Mouse (Mus musculus): ENCODE results near the gene Tmem198. TPM values are rescaled to one million over a fixed set of nuclear protein-coding genes. Genes with fewer than 3 reads are reported as not detected.

Gene Tmem198
- polyA plus RNA-seq, 1 experiment: 1.6 TPM

DNA sequence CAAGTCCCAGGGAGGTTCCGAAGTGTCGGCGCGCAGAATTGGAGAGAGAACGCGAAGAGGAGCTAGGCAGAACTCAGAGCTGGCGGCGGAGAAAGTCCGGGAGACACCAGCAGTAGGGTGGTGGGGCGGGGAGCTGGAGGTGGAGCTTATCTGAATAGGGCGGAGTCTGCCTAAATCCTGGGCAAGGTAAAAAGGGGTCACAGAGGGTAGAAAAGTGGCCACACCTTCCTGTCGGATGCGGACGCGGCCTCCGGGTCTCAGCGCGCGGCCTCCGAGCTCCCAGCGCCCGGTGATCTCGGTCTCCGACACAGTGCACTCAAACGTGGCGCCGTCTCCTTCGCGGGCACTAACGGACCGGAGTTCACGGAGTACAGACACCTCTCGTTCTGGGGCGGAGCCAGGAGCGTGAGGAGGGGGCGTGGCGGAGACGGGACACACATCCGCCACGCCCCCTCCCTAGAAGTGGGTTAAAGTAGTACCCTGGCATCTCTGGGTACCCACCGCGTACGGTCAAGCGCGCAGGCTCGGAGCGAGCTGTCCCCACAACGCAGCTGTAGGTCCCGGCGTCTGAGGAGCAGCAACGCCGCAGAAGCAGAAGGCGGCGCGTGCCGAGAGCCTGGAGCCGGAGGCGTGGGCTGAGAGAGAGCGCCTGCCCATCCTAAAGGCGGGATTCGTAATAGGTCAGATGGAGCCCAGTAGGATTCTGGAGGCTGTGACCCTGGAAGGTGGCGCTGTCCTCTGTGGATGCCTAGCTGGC is 8.3 kb downstream of the Tmem198 start:
- peak; percentile 56 for DNase-seq (ENCODE audit: low spot score)

DNA sequence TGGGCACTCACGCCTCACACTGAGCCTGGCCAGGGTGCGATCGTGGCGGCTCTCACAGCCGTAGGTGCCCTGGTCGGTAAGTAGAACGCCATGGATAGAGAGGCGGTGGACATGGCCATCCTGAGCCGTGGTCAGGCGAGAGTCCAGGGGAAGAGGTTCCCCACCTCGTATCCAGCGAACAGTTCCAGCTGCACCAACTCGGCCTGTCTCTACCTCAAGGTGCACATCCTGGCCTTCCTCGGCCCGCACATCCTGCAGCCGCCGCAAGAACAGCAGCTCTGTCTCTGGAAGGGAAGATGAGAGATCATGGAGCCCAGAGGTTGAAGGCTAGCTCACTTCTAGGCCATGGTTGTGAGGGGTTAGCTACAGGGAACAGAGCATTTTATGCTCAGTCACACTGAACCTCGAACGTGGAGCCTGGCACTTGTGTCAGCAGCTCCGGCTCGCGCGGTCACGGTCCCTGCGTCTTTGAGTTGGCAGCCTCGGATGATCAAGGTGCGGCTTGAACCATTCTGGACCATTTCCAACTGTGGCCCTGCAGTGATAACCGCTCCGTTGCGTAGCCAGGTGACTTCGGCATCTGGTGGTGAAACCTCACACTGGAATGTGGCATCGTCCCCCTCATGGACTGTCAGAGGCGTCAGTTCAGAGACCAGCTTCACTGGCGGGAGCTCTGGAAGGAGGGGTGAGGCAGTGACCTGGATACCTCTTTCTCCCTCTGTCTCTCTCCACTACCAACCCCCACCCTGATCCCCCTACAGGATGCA is 11.6 kb downstream of the Tmem198 start:
- no peak for DNase-seq (ENCODE audit: low spot score)

DNA sequence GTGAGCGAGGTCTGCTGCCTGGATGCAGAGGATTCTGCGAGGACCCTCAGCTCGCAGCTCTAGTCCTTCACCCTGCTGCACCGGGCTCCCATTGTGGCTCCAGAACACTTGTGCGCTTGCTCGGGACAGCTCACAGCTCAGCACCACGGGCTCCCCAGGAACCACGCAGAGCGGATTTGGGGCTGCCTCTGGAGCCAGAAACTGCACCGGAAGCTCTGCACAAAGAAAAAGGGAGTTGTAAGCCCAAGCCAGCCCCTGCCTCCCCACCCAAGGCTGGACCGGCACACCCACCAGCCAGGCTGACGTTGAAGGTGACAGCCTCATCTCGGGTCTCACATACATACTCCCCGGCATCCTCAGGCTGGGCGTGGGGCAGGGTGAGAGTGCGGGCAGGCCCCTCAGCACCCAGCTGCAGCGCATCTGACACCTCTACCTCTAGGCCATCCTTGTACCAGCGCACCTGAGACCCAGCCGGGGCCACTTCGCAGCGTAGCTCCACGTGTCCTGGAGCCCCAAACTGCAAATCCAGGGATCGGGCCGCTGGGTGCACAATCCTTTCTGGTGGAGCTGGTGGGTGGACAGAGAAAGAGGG is 13.3 kb downstream of the Tmem198 start:
- no peak for DNase-seq (ENCODE audit: low spot score)

DNA sequence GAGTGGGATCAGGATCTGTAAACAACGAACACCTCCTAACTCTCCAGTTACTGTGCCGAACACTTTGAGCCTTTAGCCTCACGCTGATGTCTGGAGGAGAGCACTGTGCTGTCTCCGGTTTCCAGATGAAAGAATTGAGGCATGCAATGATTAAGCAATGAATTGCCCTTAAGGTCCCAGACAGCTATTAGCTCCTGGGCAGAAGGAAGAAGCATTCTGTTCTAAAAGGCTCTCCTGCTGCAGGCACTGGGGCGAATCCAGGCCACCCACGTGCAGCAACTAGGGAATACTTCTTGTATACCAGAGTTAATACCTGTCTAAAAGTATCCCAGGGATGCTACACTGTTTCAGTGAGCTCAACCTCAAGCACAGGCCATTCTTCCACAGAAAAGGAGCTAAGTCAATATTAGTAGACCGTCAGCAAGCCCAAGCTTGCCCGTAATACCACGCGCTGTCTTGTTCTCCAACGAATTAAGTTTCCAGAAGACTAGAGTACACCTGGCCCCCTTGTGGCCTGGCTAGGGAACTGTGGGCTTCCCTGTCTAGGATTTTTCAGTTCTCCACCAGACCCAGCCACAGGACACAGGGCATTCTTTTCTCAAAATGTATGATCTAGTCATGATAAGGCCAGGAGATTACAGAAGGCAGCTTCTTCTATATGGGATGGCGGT is 15.7 kb downstream of the Tmem198 start:
- no peak for DNase-seq (ENCODE audit: low spot score)

DNA sequence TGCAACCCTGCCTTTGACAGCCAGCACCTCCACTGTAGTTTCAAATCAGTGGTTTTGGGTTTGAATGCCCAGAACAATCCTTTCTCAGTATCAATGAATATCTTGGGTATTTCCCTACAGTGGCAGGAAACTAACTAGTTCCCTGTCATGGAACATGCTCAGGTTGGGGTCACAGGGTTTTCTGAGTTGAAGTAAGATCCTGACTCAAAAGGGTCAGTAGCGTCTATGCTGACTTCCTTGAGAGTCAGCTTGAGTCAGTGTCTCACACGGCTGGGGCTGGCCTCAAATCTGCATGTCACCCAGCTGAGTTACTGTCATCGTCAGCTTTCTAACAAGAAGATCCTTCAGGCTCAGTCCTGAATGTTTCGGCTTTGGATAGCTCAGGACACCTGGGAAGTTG is 19.6 kb downstream of the Tmem198 start:
- no peak for DNase-seq (ENCODE audit: low spot score)

DNA sequence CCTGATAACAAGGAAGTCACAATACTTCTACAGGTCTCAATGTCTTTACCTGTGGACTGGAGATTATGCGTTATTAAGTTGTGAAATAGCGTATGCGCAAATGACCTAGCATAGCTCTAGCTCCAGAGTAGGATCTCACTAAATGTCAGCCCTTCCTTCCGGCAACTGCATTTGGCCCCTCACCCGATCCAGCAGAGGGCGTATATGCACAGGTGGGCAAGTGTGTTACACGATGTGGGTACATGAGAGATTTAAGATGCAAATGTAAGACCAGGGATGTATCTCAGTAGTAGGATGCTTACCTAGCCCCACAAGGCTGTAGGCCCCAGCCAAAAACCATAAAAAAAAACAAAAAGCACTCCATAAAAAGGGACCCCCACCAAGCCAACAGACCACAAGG is 20.1 kb downstream of the Tmem198 start:
- DNase-seq (ENCODE audit: low spot score): no peak

DNA sequence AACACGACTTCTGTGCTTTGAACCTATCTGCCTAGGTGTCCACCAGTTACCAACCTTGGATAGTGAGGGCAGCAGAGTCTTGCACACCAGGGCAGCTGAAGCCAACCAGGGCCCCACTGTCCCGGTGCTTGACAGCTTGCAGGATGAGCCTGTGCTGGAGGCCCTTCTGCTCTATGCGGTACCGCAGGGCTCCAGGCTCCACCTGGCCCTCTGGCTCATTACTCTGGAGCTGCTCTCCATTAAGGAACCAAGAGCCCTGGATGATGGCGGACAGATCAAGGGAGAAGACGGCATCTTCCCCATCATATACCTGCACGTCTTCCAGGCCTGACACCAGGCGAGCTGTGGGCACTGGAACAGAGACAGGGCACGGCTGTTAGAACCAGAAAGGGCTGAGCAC is 22.6 kb downstream of the Tmem198 start:
- DNase-seq (ENCODE audit: low spot score): no peak

DNA sequence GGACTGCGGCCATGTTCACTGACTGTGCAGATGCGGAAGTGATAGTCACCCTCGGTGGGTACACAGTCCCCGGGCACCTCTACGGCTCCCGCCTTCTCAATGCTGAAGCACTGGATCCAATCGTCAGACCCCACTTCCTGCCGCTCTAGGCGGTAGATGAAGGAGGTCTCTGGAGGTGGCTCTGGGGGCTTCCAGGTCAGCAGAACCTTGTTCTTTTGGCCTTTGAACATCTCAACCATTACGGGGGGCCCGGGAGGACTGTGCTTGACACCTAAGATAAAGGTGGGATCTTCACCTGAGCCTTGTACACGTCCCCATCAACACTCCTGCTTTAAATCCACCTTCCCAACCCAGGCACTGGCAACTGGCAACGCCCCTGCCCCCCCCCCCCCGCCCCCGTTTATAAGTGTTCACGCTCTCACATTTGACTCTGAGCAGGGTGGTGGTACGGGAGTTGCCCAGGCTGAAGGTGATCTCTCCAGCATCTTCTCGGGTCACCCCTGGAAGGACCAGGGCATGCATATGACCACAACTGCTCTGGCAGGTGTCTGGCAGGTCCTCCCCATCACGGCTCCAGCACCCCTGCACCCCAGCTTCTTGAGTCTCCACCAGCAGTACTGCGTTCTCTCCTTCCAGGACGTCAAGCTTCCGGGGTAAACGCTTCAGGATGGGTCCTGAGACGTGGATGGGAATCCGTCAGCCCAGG is 23.8 kb downstream of the Tmem198 start:
- no peak for DNase-seq (ENCODE audit: low spot score)

DNA sequence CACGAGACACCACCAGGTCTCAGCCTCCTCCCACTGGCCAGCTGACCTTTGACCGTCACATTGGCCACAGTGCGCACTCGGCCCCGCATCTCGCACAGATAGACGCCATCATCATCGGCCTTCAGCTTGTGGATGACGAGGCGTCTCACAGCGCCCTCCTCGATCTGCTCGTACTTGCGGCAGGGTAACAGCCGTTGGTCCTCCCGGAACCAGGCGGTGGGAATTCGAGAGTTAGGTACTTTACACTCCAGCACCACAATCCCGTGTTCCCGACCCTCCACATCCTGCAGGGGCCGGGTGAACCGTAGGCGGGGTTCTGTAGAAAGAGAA is 24.3 kb downstream of the Tmem198 start:
- DNase-seq (ENCODE audit: low spot score): no peak

DNA sequence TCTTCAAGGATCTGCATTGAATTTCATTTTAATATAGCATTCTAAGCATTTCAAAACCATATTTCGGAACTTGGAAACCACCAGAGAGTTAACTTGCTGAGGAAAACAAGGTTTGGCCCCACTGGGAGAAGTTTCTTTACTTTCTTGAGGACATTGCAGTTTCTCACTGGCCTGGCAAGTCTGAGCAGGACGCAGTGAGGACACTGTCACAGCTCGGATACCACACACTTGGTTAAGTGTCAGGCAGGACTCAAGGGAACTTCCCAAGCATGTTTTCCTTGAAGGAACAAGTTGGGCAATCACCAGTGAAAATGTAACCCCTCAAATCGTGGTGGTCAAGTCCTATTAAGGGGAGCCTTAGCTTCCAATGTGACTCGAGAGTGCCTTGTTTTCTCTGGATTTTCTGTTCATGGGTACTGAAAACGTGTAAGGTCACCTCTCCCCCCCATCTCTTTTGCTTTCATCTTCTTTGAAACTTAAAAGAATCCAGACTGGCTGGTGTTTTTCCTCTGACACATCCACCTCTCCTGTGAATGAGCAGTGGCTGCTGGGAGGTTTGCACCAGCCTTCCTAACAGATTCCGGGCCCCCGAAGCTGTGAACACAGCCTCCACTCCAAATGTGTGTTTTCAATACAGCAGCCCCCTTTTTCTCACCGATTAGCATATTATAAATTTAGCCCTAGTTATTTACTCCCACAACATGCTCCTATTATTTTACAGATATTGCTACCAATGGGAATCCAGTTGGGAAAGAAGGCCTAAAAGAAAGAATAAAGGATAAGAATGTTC is 25.1 kb downstream of the Tmem198 start:
- DNase-seq (ENCODE audit: low spot score): no peak

DNA sequence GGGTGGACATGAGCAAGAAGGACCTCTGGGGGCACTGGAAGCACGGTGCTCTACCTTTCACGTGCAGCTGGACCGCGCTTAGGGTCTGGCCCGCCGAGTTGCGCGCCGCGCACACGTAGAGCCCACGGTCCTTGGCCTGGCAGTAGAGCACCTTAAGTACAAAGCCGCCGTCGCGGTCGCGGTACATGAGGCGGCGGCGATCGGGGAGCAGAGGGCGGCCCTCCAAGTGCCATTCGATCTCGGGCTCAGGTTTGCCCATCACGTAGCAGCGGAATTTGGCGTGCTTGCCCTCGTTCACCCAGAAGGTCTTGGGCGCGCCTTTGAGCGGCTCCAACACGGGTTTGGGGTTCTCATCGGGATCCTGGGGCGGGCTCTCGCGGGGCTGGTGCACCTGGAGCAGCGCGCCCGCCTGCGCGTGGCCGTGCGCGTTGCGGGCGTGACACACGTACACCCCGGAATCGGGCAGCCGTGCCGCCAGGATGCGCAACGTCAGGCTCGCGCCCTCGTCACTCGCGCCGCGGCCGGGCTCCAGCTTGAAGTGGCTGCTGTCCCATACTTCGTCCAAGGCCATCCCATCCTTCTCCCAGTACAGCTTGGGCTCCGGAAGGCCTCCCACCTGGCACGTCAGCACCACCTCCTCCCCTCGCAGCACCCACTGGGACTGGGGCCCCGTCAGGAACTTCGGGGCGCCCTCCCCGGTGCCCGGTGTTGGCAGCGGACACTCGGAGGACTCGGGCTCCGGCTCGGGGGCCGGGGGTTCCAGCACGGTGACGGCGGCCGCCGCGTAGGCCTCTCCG is 26.0 kb downstream of the Tmem198 start:
- DNase-seq (ENCODE audit: low spot score): peak; percentile 53

DNA sequence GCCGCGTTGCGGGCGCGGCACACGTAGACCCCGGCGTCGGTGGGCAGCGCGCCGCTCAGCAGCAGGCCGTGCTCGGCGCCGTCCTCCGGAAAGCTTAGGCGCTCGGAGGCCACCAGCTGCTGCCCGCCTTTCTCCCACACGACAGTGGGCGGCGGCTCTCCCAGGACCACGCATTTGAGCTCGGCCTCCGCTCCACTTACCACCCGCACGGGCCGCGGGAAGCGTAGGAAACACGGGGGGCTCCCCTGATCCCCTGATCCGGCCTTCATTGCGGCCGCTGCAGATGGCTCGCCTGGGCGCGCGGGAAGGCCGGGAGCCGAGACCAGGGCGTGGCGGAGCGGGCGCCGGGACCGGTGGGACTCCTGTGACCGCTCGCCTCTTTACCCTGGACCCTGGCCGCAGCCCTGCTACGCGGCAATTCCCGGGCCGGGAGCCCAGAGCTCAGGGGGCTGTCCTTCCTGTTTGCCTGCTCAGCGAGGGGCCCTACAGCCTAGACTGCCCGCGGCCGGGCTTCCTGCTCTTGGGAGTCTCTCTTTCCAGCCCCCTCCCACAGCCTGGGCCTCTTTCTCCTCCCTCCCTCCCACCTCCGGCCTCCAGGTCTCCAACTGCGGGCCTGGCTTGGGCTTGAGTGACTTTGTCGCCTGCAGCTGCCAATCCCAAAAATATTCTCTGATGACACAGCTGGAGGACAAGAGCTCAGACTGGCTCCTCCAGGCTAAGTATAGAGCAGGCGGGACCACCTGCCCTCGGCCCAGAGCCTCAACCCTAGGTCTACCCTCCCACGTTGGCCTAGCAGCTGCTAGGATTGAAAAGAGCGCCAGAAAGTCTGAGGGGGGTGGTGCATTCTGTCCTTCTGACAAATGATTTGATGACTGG is 26.9 kb downstream of the Tmem198 start, which contains the start of gene Obsl1:
TSS of gene Obsl1 (minus strand) at position 497 of the 876 bp plus-strand sequence.
- DNase-seq (ENCODE audit: low spot score): no peak

DNA sequence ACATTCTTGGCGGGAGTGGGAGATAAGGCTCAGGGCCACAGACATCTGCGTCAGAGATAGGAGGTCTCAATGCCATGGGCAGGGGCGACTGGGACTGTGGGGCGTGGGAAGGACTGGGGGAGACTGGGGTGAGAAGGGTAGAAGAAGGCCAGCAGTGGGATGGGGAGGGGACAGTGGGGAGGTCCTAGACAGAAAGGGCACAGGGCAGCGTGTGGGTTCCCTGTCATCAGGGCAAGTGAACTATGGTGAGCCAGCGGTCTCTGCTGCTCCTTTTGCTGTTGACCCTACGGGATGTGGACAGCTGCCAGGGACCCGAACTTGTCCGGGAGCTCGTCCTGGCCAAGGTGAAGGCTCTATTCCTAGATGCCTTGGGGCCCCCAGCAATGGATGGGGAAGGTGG is 27.7 kb downstream of the Tmem198 start, which contains the start of gene Inha:
TSS of gene Inha (plus strand) at position 72 of the 400 bp plus-strand sequence.
- no peak for DNase-seq (ENCODE audit: low spot score)

DNA sequence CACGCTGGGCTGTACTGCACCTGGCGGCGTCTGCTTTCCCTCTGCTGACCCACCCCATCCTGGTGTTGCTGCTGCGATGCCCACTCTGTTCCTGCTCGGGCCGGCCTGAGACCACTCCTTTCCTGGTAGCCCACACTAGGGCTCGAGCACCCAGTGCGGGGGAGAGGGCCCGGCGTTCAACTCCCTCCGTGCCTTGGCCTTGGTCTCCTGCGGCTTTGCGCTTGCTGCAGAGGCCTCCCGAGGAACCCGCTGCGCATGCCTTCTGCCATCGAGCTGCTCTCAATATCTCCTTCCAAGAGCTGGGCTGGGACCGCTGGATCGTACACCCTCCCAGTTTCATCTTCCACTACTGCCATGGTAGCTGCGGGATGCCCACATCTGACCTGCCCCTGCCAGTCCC is 30.3 kb downstream of the Tmem198 start:
- no peak for DNase-seq (ENCODE audit: low spot score)

DNA sequence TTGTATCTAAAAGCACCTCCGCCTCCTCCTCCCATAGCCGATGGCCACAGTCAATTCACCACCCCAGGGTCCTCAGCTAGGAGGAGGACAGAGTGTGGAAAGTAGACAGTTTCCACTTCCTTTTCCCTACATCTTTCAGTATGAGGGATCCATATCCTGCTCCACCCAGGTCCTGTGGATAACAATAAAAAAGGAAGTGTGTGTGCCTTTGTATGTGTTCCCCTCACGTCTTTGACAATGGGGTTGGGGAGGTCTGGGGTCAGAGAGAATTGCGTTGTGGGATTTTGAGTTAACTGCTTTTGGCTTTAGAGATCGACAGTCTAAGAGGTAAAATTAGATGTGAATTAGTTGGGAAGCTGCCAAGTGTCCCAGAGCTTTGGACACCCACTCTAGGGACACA is 30.8 kb downstream of the Tmem198 start:
- no peak for DNase-seq (ENCODE audit: low spot score)

DNA sequence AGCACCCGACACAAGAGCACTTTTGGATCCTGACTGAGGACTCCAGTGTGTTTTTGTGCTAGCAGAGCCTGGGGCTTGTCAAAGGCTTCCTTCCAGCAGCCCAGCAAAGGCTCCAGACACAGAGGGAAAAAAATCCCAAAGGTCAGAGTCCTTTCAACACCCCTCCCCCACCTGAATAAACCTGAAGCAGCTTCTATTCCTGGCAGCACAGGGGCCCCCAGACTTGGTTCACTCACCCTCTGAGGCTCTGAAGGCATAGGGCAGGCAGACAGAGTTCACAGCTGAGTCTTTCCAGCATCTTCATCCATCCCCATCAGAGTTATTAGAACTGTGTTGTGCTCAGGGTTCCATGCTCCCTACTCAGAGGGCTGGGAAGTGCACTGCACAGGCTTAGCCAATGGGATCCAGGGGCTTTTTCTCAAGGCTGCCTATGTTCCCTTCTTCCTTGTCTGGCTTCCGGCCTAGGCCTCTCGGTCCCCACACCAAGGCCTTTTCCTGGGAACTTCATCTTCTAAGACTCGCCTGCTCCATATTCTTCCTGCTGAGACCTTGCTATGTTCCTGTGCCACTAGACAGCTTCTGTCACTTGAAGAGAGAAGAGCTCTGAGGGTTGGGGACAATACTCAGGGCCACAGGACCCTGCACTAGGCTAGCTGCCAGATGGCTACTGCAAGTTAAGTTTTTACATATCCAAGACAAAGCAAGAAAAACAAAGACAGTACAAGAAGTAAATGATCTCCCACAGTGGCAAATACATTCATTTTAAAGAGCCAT is 32.3 kb downstream of the Tmem198 start:
- no peak for DNase-seq (ENCODE audit: low spot score)

DNA sequence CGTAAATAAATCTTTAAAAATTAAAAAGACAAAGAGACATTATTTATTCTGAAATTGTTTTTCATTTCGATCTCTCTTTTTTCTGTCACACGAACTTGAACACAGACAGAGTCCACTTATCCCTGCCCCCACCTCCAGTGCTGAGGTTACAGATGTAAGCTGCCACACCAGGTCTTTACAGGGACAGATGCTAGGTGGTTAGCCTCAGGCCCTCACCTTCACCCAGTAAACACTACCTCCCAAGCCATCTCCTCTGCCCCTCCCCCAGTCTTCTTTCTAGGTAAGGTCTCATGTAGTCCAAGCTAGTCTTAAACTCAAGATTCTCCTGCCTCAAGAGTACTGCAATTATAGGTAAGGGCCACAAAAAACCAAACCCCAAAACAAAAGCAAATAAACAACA is 33.2 kb downstream of the Tmem198 start:
- no peak for DNase-seq (ENCODE audit: low spot score)

DNA sequence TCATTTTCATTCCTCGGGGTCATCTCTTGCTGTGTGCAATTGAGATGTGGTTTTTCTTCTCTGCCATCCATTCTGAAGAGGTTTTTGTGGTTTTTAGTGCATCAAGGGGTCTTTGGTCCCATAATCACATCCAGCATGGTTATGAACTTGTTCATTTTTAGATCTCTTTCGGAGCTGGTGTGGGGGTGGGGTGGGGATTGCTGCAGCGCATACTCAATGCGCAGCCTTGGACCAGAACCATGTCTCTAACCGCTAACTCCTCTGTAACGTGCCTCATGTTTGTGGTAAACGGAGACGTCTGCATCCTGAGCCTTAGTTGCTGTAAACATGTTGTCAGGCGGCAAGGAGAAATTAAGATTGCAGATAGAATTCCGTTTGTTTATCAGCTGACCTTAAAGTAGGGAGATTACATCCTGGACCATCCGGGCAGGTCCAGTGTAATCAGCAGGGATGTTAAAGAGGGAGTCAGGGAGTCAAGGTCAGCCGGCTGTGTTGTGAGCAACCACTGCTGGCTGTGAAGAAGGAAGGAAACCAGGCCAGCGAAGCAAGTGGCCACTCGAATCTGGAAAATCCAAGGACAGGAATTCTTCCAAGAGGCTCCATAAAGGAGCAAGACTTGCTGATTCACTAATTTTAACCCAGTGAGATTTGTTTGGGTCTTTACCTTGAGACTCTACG is 37.5 kb downstream of the Tmem198 start:
- DNase-seq (ENCODE audit: low spot score): no peak
